Mouse (Mus musculus) ZHBTc4 (cell line): Measurements from ENCODE around the gene Pitpna.

Source experiments
- DNase-seq: peaks from one replicate; pipeline ENCODE4 v3.0.0-alpha.2; 2011; ENCODE audit warnings: low read depth, low spot score

The Pitpna gene

GRCm38 (mm10) chr11:75563851-75564548 lies 23.9 kb upstream of the Pitpna start:
- DNase-seq: no peak

GRCm38 (mm10) chr11:75565849-75566248 lies 22.0 kb upstream of the Pitpna start:
- DNase-seq: no peak

- no peak for DNase-seq
Measured at GRCm38 (mm10) chr11:75566276-75567196, 21.4 kb upstream of the Pitpna start.

- no peak for DNase-seq
Measured at GRCm38 (mm10) chr11:75567346-75568114, 20.4 kb upstream of the Pitpna start.

- no peak for DNase-seq
Measured at GRCm38 (mm10) chr11:75568115-75568511, 19.8 kb upstream of the Pitpna start.

- DNase-seq: no peak
Measured at GRCm38 (mm10) chr11:75568962-75569361, 18.9 kb upstream of the Pitpna start.

GRCm38 (mm10) chr11:75570375-75571125 lies 17.3 kb upstream of the Pitpna start:
- no peak for DNase-seq

- DNase-seq: no peak
Measured at GRCm38 (mm10) chr11:75571126-75571990, 16.5 kb upstream of the Pitpna start.

- DNase-seq: no peak
Measured at GRCm38 (mm10) chr11:75572301-75572791, 15.6 kb upstream of the Pitpna start.

- DNase-seq: peak; percentile 91
Measured at GRCm38 (mm10) chr11:75572854-75573650, 14.8 kb upstream of the Pitpna start.

- DNase-seq: no peak
Measured at GRCm38 (mm10) chr11:75574378-75575123, 13.3 kb upstream of the Pitpna start.

- no peak for DNase-seq
Measured at GRCm38 (mm10) chr11:75575560-75576123, 12.3 kb upstream of the Pitpna start.

GRCm38 (mm10) chr11:75578609-75579008 lies 9.3 kb upstream of the Pitpna start:
- no peak for DNase-seq

- peak; percentile 59 for DNase-seq
Measured at GRCm38 (mm10) chr11:75581495-75582149, 6.3 kb upstream of the Pitpna start.

- no peak for DNase-seq
Measured at GRCm38 (mm10) chr11:75583521-75583920, 4.4 kb upstream of the Pitpna start.

GRCm38 (mm10) chr11:75585061-75585460 lies 2.8 kb upstream of the Pitpna start:
- DNase-seq: no peak

GRCm38 (mm10) chr11:75585978-75586377 lies 1.9 kb upstream of the Pitpna start:
- no peak for DNase-seq

- DNase-seq: no peak
Measured at GRCm38 (mm10) chr11:75586963-75587362, 934 bp upstream of the Pitpna start.
